Mouse (Mus musculus) left cerebral cortex, postnatal 25 days (tissue): Measurements from ENCODE around the gene Arhgef17. TPM values are rescaled to one million over a fixed set of nuclear protein-coding genes. Genes with fewer than 3 reads are reported as not detected.
"Not testable (repeated sequence)": the region's sequence is repeated elsewhere in the genome, so short reads cannot be mapped to it uniquely, and the experiment has no call there.

Experiments
- DNase-seq, 2 experiments: peaks; one replicate each; pipeline ENCODE4 v3.0.0; 2022; ENCODE audit warnings: low spot score in 2 of 2, mixed read lengths in 1 of 2
- intact Hi-C: fragments of 180-260 bp; cut with DNase I; formaldehyde crosslinking; loops from one replicate; pipeline ENCODE4 v1.15.1; 2025
- total RNA-seq, 2 experiments: library from RNA; stranded (reverse); gene quantifications; 2 replicates each; pipeline ENCODE4 v1.2.3; 2021

The Arhgef17 gene
- total RNA-seq, 2 experiments from 2014 or later = 109 to 120 TPM

DNA sequence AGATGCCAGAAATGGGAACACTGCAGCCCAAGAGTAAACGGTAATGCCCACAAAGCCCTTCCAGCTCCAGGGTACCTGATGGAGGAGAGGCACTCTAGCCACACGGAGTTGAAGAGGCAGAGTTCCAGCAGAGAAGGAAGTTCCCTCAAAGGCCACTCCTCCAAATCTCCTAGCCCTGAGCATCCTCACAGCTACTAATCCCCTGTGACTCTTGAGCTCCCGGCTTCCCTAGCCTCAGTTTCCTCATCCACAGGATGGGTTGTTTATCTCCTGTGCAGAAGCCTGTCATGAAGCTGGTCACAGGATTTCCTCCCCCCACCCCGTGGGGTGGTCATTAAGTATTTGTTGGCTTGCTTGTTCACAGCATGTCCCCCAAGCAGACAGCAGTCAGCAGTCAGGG, 76.6 kb downstream of the Arhgef17 start:
- DNase-seq = no peak
- intact Hi-C loops = no loop called here

- no peak for DNase-seq
Observed at GRCm38 (mm10) chr7:100854861-100855260, 77.0 kb downstream of the Arhgef17 start.

DNA sequence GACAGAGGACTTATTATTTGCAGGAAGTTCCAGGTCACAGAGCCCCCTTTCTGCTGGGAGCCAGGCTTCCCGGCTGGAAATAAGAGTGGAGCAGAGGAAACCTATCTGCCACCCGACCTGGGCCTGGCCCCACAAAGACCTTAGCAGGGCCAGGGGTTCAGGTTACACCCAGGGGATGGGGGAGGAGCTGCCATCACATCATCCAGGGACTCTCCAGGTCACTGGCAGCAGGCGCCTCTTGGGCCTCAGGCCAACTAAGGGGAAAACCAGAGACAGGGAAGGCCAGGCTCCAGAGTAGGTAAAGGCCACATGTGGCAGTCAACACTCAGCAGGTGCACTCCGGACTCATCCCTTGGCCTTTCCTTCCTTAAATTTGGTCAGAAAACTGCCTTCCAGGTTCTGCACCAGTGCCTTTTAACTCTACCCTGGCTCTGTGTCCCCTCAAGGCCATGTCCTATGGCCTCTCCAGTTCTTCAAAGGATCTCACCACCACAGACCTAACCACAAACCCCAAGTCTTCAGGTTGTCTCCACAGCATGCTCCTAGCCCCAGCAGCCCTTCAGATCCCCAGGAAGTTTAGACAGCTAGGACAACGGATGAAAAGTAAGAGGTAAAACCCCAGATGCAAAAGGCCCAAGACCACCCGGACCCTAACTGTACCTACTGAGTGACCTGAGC, 77.6 kb downstream of the Arhgef17 start:
- DNase-seq = no peak
- intact Hi-C loops = no loop called here

More at GRCm38 (mm10) chr7:100854861-100855260, 77.0 kb downstream of the Arhgef17 start:
- intact Hi-C loops = no loop called here

DNA sequence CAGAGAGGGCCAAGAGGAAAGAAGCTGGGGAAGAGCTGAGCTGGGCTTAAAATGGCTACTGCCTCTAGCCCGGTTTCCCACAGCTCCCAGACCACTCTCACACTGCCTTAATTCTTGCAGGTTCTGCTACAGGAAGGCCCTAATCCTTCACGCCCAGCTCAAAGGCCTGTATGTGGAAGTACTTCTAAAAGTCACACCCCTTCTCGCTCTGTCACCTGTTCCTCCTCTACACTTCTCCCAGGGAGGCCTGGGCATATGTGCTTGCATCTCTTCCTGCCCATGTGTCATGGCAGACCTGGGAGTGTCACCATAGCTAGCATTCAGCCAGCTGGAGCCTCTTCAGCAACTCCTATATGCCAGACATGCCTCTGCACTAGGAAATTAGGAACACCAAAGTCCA, 78.5 kb downstream of the Arhgef17 start:
- no peak for DNase-seq
- intact Hi-C loops = no loop called here

DNA sequence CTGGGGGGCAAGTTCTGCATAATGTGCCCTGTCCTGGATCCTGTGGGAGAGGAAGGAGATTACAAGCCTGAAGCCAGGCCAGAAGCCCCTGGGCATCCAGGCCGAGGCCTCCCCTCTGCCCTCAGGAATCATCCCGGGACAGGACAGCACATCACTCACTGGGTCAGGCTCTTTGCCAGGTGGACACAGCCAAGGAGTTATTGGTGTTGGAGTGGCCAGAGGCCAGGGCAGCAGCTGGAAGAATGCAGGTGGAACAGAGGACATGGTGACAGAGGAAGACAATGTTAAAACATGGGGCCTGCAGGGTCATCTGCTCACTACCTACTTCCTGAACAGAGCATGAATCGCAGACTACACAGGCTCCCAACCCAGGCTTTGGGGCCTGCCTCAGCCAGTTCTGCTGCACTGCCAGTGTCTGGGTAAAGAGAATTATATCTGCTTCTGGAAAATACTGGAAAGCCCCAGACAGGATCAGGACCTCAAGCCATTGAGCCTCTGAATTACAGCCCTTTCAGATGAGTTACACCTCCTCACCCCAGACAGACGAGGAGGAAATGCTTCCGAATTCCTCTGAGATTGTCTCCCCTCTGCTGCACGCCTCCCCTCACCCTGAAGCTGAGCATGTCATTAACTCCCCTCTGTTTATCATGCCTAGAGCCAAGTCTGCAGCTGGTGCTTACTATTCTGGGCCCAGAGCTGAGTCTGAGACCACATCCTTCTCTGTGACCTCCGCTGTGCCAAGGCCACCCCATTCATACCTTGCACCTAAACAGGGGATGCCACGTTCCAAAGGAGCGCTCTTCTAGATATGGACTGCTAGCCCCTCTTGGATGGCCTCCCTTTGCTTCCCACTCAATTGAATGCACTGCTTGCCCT, 80.2 kb downstream of the Arhgef17 start:
- DNase-seq = no peak
- intact Hi-C loops = no loop called here

DNA sequence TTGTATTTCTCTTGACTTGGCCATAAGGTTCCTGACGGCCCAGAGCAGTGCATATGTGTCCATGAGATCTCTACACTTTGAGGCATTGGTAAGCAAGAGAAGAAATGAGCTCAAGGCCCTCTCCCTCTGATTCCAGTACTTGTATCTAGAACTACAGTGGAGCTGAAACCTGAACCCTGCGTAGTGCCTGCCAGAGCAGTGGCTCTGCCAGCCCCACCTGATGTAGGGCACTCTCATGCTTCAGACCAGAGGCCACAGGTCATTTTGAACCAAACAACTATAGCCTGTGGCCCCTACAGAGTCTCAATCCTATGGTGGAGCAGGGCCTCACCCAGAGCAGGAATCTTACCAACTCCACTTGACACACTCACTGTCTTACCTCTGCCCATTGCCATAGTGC, 82.4 kb downstream of the Arhgef17 start:
- no peak for DNase-seq
- intact Hi-C loops = loop anchor here (1.0 to 2.0 kb wide), 2 partner anchors 17 to 37 kb away; no protein-coding TSS in a partner anchor

GRCm38 (mm10) chr7:100848744-100849143, 83.2 kb downstream of the Arhgef17 start:
- intact Hi-C loops = loop anchor here (1.0 to 2.0 kb wide), 2 partner anchors 18 to 38 kb away; no protein-coding TSS in a partner anchor
- peak; percentile 74 to 89 for DNase-seq

GRCm38 (mm10) chr7:100847131-100847530, 84.8 kb downstream of the Arhgef17 start:
- intact Hi-C loops = no loop called here
- DNase-seq = no peak

DNA sequence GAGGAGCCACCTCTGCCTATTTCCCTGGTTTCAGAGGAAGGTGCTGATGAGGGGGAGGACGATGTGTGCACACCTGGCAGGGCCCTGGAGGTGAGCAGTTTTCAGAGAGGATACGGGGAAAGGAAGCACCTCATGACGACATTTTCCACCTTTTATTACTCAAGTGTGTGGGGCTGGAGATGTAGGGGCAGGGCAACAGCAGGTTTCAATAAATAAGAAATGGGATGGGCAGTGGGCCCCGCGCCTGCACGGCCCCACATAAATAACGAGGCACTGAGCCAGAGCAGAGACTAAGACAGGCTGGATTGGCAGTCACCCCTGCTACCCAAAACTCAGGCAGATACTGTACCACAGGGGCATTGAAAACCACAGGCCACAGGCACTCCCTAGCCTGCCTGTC, 85.9 kb downstream of the Arhgef17 start:
- intact Hi-C loops, DNase-seq: not testable (repeated sequence)

DNA sequence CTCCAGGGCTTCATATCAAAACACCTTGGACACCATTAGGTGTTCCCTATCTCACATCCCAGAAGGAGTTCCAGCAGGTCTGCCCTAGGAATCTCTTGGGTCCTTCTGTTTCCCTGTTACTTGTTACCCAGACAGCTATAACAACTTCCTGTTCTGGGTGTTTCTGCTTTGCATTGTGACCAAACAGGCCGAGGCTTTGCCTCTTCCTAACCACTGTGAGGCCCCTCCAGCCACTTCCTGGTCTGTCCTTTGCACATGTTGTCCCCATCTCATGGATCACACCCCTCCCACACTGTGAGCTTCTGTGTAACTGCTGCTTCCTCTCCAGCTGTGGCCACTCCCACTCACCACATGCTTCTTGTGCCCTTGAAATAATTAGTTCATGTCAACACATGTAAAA, 86.5 kb downstream of the Arhgef17 start:
- intact Hi-C loops = no loop called here
- peak; percentile 55 to 72 for DNase-seq

- intact Hi-C loops = no loop called here
Observed at GRCm38 (mm10) chr7:100845026-100845400, 86.9 kb downstream of the Arhgef17 start.

DNA sequence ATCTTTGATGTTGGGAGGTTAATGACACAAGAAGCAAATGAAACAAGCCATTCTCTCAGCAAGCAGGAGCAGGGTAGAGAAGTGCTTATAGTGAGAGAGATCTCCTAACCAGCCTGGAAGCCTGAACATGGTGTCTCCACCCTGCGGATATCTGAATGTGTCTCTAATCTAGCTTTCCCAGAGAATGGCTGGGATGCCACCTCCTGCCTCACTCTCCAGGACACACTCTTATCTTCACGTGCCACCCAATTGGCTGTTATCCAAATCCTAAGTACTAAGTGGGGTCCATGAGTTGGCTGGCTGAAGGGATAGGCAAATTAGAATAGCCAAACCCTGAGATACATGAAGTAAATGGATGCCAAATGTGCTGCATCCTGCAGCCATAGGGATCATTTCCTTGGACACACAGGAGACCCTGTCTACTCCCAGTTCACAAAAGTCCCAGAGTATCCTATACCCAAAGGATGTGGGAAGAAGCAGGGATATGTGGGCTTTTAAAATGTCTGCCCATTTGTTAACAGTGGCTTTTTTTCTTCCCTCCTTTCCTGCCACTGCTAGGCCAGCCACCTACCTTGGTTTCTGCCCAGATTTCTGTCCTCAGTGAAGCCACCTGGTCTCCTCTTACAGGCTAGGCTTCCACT, 87.4 kb downstream of the Arhgef17 start:
- intact Hi-C loops = no loop called here
- no peak for DNase-seq

More at GRCm38 (mm10) chr7:100845026-100845400, 86.9 kb downstream of the Arhgef17 start:
- DNase-seq = no peak

- intact Hi-C loops = no loop called here
- DNase-seq = no peak
Observed at GRCm38 (mm10) chr7:100843866-100844265, 88.0 kb downstream of the Arhgef17 start.

- intact Hi-C loops = no loop called here
- DNase-seq = no peak
Observed at GRCm38 (mm10) chr7:100842175-100842574, 89.7 kb downstream of the Arhgef17 start.

- DNase-seq = no peak
- intact Hi-C loops = no loop called here
Observed at GRCm38 (mm10) chr7:100841608-100842007, 90.3 kb downstream of the Arhgef17 start.

DNA sequence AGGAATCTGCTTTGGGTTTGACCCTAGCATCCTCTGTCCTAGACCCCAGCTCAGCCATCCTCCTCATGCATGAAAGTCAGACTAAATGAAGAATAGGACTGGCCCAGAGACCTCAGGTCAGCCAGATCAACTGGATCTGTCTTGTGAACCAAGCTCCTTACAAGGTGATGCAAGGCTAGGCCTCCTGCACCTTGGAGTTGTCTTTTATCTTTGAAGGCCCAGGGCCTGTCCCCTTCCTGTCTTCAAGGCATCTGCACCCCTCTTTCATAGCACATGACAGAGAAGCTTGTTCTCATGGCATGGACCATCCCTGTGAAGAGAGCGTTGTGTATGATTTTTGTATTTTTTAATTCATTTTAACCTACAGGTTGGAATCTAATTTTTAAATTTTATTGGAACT, 91.0 kb downstream of the Arhgef17 start:
- intact Hi-C loops = no loop called here
- no peak for DNase-seq

- DNase-seq = no peak
Observed at GRCm38 (mm10) chr7:100839632-100840402, 92.1 kb downstream of the Arhgef17 start.

DNA sequence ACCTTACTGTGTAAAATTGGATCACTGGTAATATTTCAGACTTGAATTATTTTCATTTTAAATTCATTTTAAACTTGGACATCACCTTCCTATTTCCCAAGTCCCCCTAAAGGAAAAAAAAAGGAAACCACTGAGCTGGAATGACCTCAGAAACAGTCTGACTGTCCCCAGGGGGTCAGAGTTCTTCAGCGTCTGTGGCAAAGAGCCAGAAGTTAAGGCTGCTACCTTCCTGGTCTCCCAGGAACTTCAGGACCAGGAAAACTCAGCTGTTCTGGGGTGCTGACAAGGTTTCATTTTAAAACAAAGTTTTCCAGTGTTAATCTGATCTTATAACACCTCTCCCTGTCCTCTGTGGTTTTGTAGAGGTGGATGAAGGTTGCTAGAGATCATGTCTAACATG, 94.2 kb downstream of the Arhgef17 start:
- DNase-seq = no peak
- intact Hi-C loops = no loop called here

More at GRCm38 (mm10) chr7:100839632-100840402, 92.1 kb downstream of the Arhgef17 start:
- intact Hi-C loops = no loop called here

DNA sequence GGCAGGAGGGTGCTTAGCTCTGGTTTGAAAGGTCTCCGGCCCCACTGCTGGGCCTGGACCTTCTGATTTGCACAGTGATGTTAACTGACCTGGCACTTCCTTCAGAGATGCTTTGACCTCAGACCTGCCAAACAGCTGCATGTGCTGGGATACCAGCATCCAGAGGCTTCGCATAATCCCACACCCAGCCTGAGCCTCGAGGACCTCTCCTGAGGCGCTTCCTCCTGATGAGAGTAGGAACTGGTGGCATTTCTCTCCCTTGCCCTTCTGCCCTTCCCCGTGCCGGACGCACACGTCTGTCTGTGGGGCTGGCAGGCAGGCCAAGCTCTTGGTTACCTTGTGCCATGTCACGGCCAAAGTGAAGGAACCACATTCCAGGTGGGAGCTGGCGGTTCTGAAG, 95.2 kb downstream of the Arhgef17 start:
- intact Hi-C loops = no loop called here

GRCm38 (mm10) chr7:100835711-100836110, 96.2 kb downstream of the Arhgef17 start:
- DNase-seq = no peak
- intact Hi-C loops = no loop called here

More for the DNA sequence above, 95.2 kb downstream of the Arhgef17 start:
- no peak for DNase-seq
